Mouse (Mus musculus) mesoderm, embryonic 11.5 days (tissue): ENCODE results near the gene Tpbgl.
A peak's percentile ranks its signal among the peaks of the same experiment; 100 is the strongest.

ENCODE experiments used
- DNase-seq: peaks from one replicate; pipeline ENCODE4 v3.0.0-alpha.2; 2012; ENCODE audit warnings: low read depth, low spot score

The Tpbgl gene

GRCm38 (mm10) chr7:99642078-99642477 lies 15.2 kb upstream of the Tpbgl start:
- DNase-seq, result no peak

DNA sequence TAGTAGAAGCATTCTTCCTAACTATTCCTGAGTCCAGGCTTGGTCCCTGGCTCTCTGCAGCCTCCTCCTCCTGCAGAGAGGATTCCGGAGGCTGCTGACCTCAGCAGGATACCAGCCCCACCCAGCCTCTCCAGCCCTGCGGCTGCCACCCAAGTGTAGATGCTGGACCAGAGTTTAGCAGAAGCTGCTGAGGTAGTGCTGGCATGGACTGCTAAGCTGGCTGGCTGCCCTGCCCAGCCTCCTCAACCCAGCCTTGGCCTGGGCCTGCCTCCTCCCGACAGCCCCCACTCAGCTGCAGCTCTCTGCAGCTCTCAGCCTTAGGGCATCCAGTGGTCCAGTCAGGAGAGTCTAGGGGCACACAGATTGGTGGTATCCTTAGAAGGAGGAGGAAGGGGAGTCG lies 14.3 kb upstream of the Tpbgl start:
- DNase-seq, result no peak

DNA sequence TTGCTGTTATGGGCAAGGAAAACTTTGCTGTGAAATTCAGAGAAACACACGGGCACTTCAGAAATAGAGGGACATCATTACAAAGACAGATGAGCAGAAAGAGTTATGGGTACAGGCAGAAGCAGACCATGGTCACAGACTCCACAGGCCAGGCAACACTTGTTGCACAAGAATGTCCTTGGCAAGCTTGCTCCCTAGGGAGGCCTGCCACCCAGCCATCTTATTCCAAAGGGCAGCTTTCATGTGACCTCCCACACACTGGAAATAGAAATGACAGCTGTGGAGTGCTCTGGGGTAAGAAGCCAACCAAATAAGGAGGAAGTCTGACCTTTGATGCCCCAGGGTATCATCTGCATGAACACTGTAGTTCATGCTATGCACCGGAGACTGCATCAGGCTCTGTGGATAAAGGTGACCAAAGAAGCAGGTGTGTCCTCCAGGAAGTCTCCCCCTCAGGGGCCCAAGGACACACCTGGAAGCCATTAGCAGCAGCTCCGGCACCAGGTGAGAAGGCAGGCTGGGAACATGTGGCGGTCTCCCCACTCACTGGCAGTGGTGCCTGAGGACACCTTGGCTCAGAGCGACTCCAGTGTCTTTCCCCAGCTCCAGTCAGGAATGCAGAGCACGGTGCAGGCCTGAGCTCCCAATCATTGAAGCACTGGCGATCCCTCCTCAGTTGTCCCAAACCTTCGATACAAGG lies 7.2 kb upstream of the Tpbgl start:
- DNase-seq, result no peak

- peak; percentile 43 for DNase-seq
These were observed 5.4 kb upstream of the Tpbgl start for GRCm38 (mm10) chr7:99632286-99632685.

- DNase-seq, result no peak
These were observed 463 bp upstream of the Tpbgl start for GRCm38 (mm10) chr7:99627366-99627765.

GRCm38 (mm10) chr7:99625722-99626375 lies 1.1 kb downstream of the Tpbgl start:
- DNase-seq, result peak; percentile 91

- peak; percentile 52 for DNase-seq
These were observed 8.0 kb downstream of the Tpbgl start for GRCm38 (mm10) chr7:99618860-99619259.

DNA sequence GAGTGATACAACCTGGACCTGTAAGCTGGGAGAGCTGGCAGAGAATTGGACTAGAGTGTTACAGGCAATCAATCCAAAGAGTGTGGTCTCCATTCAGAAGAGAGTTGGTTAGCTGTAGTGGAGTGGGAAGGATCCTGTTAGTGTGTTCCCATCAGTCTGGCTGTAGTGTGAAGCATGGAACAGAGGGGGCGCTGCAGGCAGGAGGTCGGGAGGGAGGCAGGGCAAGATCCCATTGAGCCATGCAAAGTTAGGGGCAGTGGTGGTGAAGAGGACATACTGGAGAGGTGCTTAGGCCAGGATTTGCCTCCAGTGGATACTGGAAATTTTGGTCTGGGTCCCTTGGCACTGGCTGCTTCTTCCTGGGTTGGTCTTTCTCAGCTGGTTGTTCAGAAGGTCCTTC lies 8.6 kb downstream of the Tpbgl start:
- DNase-seq, result no peak

DNA sequence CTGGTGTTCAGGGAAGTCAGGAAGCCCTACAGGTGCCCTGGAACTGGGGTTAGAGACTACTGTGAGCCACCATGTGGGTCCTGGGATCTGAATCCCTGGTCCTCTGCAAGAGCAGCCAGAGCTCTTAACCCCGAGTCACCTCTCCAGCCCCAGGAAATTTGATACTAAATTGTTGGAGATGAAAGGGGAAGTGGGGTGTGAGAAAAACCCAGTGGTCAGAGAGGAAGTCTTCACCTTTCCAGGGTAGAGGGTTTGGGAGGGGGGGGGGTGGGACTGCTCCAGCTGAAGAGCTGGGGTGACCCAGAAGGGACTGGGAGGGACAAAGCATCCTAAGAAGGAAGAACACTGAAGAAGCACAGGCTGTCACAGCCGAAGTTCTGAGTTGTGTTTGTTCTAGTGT lies 19.3 kb downstream of the Tpbgl start:
- no peak for DNase-seq

DNA sequence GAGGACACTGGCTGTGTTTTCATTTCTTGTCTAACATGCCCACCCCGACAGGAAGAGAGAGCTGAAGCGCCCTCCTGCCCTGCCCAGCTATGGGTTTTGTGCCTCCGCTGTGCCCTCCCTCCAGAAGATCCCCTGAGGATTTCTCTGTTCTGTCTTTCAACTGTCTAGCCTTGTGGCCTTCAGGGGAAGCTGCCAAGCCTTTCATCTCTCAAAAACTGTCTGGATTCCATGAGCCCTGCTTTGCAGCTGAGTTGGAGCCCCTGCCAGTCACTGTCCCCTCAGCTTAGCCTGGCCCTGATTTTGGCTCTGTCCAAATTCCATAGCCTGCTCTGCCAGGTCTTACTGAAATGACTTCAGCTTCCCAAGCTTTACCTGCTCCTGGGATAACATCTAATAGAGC lies 20.1 kb downstream of the Tpbgl start:
- DNase-seq, result no peak

DNA sequence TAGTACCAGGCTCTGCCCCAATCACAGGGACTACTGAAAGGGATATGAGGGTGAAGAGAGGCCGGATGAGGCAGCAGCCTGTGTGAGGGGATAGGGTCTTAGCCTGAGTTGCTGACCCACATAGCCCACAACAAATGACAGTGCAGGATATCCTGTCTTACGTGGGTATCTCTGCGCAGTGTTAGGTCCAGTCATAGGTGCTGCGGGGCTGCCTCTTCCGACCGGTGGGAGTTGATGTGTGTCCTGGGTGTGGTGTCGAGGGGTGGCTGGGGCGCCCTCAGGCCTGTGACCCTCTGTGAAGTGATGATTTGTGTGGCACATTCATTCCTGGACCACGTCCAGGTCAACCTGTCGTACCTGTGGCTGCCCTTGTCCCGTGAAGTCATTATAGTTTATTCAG lies 20.6 kb downstream of the Tpbgl start:
- no peak for DNase-seq

DNA sequence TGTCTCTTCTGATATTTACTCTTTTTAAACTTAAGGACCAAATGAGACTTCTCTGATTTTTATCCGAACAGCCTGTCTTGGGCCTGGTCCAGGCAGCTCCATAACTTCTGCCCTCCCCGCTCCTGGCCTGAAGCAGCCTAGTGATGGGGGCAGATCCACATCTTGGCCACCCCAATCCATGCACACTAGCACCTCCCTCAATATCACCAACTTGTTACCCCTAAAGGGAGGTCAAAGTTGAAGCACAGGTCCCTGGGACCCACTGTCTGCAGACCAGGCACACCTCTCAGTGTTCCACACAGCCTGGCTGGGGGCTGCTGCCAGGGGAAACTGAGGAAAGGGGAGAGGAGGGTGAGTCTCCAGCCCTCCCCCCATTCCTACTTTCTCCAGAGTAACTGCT lies 21.8 kb downstream of the Tpbgl start:
- no peak for DNase-seq

GRCm38 (mm10) chr7:99603875-99604662 lies 22.8 kb downstream of the Tpbgl start:
- DNase-seq, result no peak

DNA sequence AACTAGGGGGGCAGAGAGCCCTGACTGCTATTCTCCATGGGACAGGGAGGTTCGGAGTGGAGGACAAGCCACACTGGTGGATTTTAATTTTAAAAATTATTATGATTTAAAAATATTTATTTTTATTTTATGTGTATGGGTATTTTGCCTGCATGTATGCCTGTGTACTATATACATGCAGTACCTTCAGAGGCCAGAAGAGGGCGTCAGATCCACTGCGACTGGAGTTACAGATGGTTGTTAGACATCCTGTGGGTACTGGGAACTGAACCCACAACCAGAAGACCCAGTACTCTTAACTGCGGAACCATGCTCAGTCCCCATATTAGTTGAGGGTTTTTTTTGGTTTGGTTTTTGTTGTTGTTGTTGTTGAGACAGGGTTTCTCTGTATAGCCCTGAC lies 28.2 kb downstream of the Tpbgl start:
- no peak for DNase-seq

DNA sequence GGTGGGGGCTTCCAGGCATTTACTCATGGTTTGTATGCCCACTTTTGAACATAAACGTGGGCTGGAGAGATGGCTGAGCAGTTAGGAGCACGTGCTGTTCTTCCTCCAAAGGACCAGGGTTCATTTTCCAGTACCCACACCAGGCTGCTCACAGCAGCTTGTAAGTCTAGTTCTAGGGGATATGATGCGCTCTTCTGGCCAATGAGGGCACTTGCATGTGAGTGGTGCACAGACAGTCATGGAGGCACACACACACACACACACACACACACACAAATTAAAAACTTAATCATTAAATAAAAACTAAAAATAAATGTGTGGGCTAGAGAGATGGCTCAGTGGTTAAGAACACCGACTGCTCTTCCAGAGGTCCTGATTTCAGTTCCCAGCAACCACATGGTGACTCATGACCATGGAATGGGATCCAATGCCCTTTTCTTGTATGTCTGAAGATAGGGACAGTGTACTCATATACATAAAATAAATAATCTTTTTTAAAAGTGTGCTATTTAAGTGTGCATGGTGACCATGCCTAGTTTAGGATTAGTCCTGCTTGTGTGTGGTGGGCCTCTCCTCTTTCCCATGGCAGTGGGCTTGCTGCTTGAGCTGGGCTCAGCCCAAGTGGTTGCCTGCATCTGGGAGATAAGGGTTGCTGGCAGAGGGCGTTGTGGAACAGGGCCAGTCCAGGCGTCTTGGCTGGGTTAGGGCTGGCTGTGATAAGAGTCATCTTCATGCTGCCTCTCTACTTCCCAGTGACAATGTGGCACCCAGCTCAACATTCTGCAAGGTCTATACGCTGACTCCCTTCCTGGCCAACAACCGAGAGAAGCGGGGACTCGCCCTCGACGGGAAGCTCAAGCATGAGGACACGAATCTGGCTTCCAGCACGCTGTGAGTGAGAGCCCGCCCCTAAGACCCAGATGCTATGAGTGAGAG lies 32.8 kb downstream of the Tpbgl start:
- DNase-seq, result no peak

- DNase-seq, result no peak
These were observed 34.2 kb downstream of the Tpbgl start for GRCm38 (mm10) chr7:99592669-99593068.

- no peak for DNase-seq
These were observed 36.3 kb downstream of the Tpbgl start for GRCm38 (mm10) chr7:99590646-99591045.

DNA sequence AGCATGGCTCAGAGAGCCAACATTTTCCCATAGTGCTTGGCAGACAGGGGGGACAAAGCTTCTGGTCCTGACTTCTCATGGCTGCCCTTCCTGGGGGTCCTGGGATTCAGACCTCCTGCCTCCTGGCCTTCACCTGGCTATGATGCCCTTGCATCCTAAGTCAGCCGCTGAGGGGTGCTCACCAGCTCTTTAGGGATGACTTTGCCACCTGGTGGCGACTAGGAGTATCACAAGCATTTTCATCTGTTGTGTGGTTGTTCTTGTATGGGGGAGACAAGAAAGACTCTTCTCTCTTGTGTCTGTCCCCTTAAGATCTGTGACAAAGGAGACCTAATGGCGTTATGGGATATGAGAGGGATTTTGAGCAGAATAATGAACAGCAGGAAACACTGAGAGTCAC lies 36.8 kb downstream of the Tpbgl start:
- peak; percentile 74 for DNase-seq

DNA sequence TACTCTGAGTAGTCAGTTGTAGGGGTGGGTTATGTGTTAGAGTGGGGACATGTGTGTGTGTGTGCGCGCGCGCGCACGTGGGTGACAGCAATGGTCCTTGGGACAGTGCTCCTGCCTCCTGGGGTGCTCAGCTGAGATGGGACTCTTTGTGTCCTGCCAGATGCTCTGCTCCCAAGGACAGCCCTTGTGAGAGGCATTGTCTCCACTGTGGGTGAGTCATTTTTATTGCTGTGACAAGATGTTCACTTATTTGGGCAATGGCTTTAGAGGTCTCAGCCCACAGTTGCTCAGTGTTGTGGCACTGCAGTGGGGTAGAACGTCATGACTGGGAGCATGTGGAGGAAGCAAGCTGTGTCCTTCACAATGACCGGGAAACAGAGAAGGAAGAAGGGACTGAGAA lies 40.9 kb downstream of the Tpbgl start:
- DNase-seq, result no peak

- DNase-seq, result no peak
These were observed 43.3 kb downstream of the Tpbgl start for GRCm38 (mm10) chr7:99583625-99584024.

DNA sequence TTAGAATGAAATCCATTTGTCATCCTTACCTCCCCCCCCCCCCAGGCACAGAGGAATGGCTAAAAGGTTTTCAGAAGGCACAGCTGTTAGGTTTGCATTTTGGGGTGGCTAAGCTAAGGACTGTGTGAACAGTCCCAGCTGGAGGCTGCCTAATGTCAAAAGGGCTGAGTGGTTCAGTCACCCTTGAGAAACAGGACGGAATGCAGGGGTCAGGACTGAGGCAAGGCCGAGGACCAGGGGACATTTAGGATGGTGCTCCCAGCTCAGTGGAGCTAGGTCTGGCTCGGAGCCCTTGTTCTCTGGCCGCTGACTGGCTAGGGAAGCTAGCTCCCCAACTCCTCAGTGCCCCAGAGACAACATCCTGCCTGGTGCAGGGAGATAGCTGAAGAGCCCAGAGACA lies 44.0 kb downstream of the Tpbgl start:
- DNase-seq, result peak; percentile 52

GRCm38 (mm10) chr7:99582306-99582705 lies 44.6 kb downstream of the Tpbgl start:
- DNase-seq, result no peak
